Comparison of ENCODE assay signal across 9 mouse cellular contexts in the genomic region with DNA sequence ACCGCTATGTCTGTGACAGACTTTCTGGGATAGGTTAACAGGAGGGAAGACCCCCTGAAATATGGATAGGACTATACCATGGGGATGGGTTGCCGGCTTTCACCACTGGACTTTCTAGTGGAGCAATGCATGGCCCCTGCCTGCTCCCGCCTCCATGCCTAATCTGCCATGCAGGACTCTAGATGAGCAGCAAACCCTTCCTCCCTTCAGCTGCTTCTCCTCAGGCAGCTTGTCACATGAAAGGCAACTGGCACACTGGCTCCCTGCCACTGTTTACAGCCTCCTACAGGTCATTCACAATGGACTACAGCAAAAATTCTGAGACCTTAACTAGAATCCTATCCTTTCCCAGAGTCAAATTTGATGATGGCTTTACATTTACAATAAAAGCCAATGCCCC. TPM values are rescaled to one million over a fixed set of nuclear protein-coding genes. Genes with fewer than 3 reads are reported as not detected.
DNase-seq lines count a peak whose midpoint lies in the region; ATAC-seq lines count a peak whose summit lies in the region.
"Had no signal": no experiment of that assay in that cellular context is flagged by ENCODE, and none has a peak within 500 bp of the region (broad histone marks: within the 10 kb centered on the region; RNA-seq: fewer than 3 reads in every experiment).

No protein-coding gene starts in this region.

- WGBS in neural tube, embryonic 11.5 days = 88% methylated on average over 3 of the region's 3 CpGs
- WGBS in limb, embryonic 12.5 days = 91% methylated on average over 3 of the region's 3 CpGs
- WGBS in stomach, embryonic 16.5 days = 84% methylated on average over 3 of the region's 3 CpGs

- DNase-seq in neural tube, embryonic 11.5 days (ENCODE audit: low spot score) = no peak
- DNase-seq in neural tube, embryonic 10.5 days (ENCODE audit: extremely low spot score, low spot score) = no peak
- DNase-seq in cerebellum, postnatal 14 days = peak; percentile 72 to 81
- peak; percentile 44 to 47 for DNase-seq in heart, postnatal 10 days
- no peak for DNase-seq in layer of hippocampus, adult 18-20 months (ENCODE audit: low spot score in 2 of 2)
- DNase-seq in Muller cell, postnatal 12 days (ENCODE audit: inconsistent ontology term) = no peak

- H3K27me3 ChIP-seq in neural tube, embryonic 11.5 days (ENCODE audit: control insufficient read depth, insufficient read depth, low read length) = no peaks in the 10 kb centered on the region
- H3K27me3 ChIP-seq in limb, embryonic 12.5 days = no peaks in the 10 kb centered on the region
- H3K27me3 ChIP-seq in stomach, embryonic 16.5 days (ENCODE audit: control insufficient read depth, insufficient read depth, low read length) = no peaks in the 10 kb centered on the region

- H3K4me2 ChIP-seq in neural tube, embryonic 11.5 days (ENCODE audit: low read depth) = peak overlapping the region; percentile 64; the same call in 1 of the 2 replicates
- H3K4me2 ChIP-seq in limb, embryonic 12.5 days = peak overlapping the region; percentile 67
- H3K4me2 ChIP-seq in stomach, embryonic 16.5 days (ENCODE audit: low read depth, low read length) = peak overlapping the region; percentile 90

- 0 out of 2 replicates have a peak, but pooled peaks cover 3% of the 10 kb centered on the region for H3K4me1 ChIP-seq in neural tube, embryonic 11.5 days (ENCODE audit: control insufficient read depth, insufficient read depth, low read length)
- H3K4me1 ChIP-seq in limb, embryonic 12.5 days (replicated peaks) = peaks cover 15% of the 10 kb centered on the region
- H3K4me1 ChIP-seq in stomach, embryonic 16.5 days (ENCODE audit: control insufficient read depth, insufficient read depth, low read length) = peaks cover 14% of the 10 kb centered on the region

- intact Hi-C loops in heart, postnatal 10 days (cut with DNase I) = no loop called here

- H3K9me3 ChIP-seq in neural tube, embryonic 11.5 days (ENCODE audit: control insufficient read depth, low read length) = no peaks in the 10 kb centered on the region
- no peaks in the 10 kb centered on the region for H3K9me3 ChIP-seq in limb, embryonic 12.5 days
- no peaks in the 10 kb centered on the region for H3K9me3 ChIP-seq in stomach, embryonic 16.5 days (replicated peaks; ENCODE audit: control insufficient read depth, low read length)

- no peak for ATAC-seq in neural tube, embryonic 11.5 days (ENCODE audit: insufficient read depth, low FRiP score, low TSS enrichment)
- ATAC-seq in limb, embryonic 12.5 days (ENCODE audit: insufficient number of reproducible peaks, insufficient read depth, low FRiP score, low TSS enrichment, low read depth) = no peak
- ATAC-seq in stomach, embryonic 16.5 days (ENCODE audit: insufficient read depth, low FRiP score) = no peak

- H3K36me3 ChIP-seq in neural tube, embryonic 11.5 days (ENCODE audit: control insufficient read depth, insufficient read depth, low read length) = no peaks in the 10 kb centered on the region
- peaks cover 28% of the 10 kb centered on the region for H3K36me3 ChIP-seq in limb, embryonic 12.5 days
- peaks cover 4% of the 10 kb centered on the region for H3K36me3 ChIP-seq in stomach, embryonic 16.5 days (ENCODE audit: control insufficient read depth, insufficient read depth, low read length)

- peak overlapping the region; percentile 54; the same call in 1 of the 2 replicates for H3K4me3 ChIP-seq in neural tube, embryonic 11.5 days (ENCODE audit: low read depth, low read length)
- no peak overlapping the region for H3K4me3 ChIP-seq in limb, embryonic 12.5 days (replicated peaks)
- H3K4me3 ChIP-seq in stomach, embryonic 16.5 days (replicated peaks; ENCODE audit: low read length) = no peak overlapping the region

- no peak overlapping the region for H3K9ac ChIP-seq in neural tube, embryonic 11.5 days (ENCODE audit: low read length)
- 0 out of 2 replicates have a peak overlapping the region, but pooled peaks have one; percentile 77 for H3K9ac ChIP-seq in limb, embryonic 12.5 days (replicated peaks)
- H3K9ac ChIP-seq in stomach, embryonic 16.5 days (ENCODE audit: low read length) = peak overlapping the region; percentile 82; the same call in 1 of the 2 replicates

- H3K27ac ChIP-seq in neural tube, embryonic 11.5 days (ENCODE audit: low read depth, low read length) = no peak overlapping the region
- H3K27ac ChIP-seq in limb, embryonic 12.5 days = no peak overlapping the region
- H3K27ac ChIP-seq in stomach, embryonic 16.5 days (ENCODE audit: low read length) = no peak overlapping the region

RNA-seq across cellular contexts. Expression of gene Rmnd1, which starts 1.4 kb away (rescaled TPM):
- polyA plus RNA-seq in neural tube, embryonic 11.5 days (2014; fragmentation: Nextera tagmentation; extraction: Ambion mirVana) = 47.6 and 49.7 TPM in 2 replicates
- 10 to 100 TPM; 48.5 to 49.9 TPM for total RNA-seq in heart, postnatal 10 days (2021)
- 49.0 and 53.5 TPM in 2 replicates for polyA plus RNA-seq in limb, embryonic 12.5 days (2016; fragmentation: Nextera tagmentation; extraction: Ambion mirVana)
- polyA plus RNA-seq in stomach, embryonic 16.5 days (2015; fragmentation: Nextera tagmentation; extraction: Ambion mirVana) = 43.1 and 44.3 TPM in 2 replicates
- 10 to 100 TPM; 28.3 to 37.2 TPM for total RNA-seq in layer of hippocampus, adult 18-20 months (2021)

RNA-seq across cellular contexts. Expression of gene Armt1, which starts 1.4 kb away (rescaled TPM):
- polyA plus RNA-seq in neural tube, embryonic 11.5 days (2014; fragmentation: Nextera tagmentation; extraction: Ambion mirVana) = 26.3 and 27.2 TPM in 2 replicates
- 1 to 10 TPM; 8.2 to 8.9 TPM for total RNA-seq in heart, postnatal 10 days (2021)
- polyA plus RNA-seq in limb, embryonic 12.5 days (2016; fragmentation: Nextera tagmentation; extraction: Ambion mirVana) = 27.5 and 28.5 TPM in 2 replicates
- 15.3 and 16.3 TPM in 2 replicates for polyA plus RNA-seq in stomach, embryonic 16.5 days (2015; fragmentation: Nextera tagmentation; extraction: Ambion mirVana)
- total RNA-seq in layer of hippocampus, adult 18-20 months (2021) = 10 to 100 TPM; 25.2 to 25.6 TPM

RNA-seq across cellular contexts. Expression of gene Zbtb2, which starts 42.9 kb away (rescaled TPM):
- polyA plus RNA-seq in neural tube, embryonic 11.5 days (2014; fragmentation: Nextera tagmentation; extraction: Ambion mirVana) = 20.3 and 22.3 TPM in 2 replicates
- 1 to 10 TPM; 8.9 to 9.2 TPM for total RNA-seq in heart, postnatal 10 days (2021)
- polyA plus RNA-seq in limb, embryonic 12.5 days (2016; fragmentation: Nextera tagmentation; extraction: Ambion mirVana) = 18.8 TPM in 2 replicates
- 11.7 and 12.8 TPM in 2 replicates for polyA plus RNA-seq in stomach, embryonic 16.5 days (2015; fragmentation: Nextera tagmentation; extraction: Ambion mirVana)
- 10 to 100 TPM; 15.0 to 15.3 TPM for total RNA-seq in layer of hippocampus, adult 18-20 months (2021)

RNA-seq across cellular contexts. Expression of gene Ccdc170, which starts 51.5 kb away (rescaled TPM):
- 0.19 TPM in 1 of 2 replicates, not detected in the other for polyA plus RNA-seq in neural tube, embryonic 11.5 days (2014; fragmentation: Nextera tagmentation; extraction: Ambion mirVana)
- under 1 TPM; 0.07 to 0.34 TPM for total RNA-seq in heart, postnatal 10 days (2021)
- polyA plus RNA-seq in limb, embryonic 12.5 days (2016; fragmentation: Nextera tagmentation; extraction: Ambion mirVana) = 0.06 and 0.24 TPM in 2 replicates
- polyA plus RNA-seq in stomach, embryonic 16.5 days (2015; fragmentation: Nextera tagmentation; extraction: Ambion mirVana) = 0.12 and 0.35 TPM in 2 replicates
- 1 to 10 TPM in 1 of 2 experiments, under 1 TPM in 1; 0.67 to 1.0 TPM for total RNA-seq in layer of hippocampus, adult 18-20 months (2021)
- total RNA-seq: common myeloid progenitor, adult 5-6 weeks had no signal

Comparison
In these comparisons a context has a peak if more than half of its experiments do, and no peak if none do; other contexts are left out.
1. DNase-seq: peak in cerebellum, postnatal 14 days (2 of 2) and heart, postnatal 10 days (2 of 2); none in neural tube, embryonic 11.5 days (single experiment), neural tube, embryonic 10.5 days (single experiment), layer of hippocampus, adult 18-20 months (0 of 2) and Muller cell, postnatal 12 days (single experiment).
2. Peak in every context shown above with its lines, with median percentiles within 50 percentile points of each other: H3K4me2 ChIP-seq.